Mouse (Mus musculus) spleen, postnatal 14 days (tissue): ENCODE measurements at regions not wholly inside any gene's neighbourhood (a gene's known extent, or its start where the extent isn't known, plus 50 kb on each side); places are given as distances from the start of the nearest gene placed in this dataset.
"Not testable (repeated sequence)": the region's sequence is repeated elsewhere in the genome, so short reads cannot be mapped to it uniquely, and the experiment has no call there.

ENCODE experiments used
- DNase-seq, 2 experiments: peaks; one replicate each; pipeline ENCODE4 v3.0.0; 2021 to 2022; ENCODE audit warnings: low spot score in 2 of 2

DNA sequence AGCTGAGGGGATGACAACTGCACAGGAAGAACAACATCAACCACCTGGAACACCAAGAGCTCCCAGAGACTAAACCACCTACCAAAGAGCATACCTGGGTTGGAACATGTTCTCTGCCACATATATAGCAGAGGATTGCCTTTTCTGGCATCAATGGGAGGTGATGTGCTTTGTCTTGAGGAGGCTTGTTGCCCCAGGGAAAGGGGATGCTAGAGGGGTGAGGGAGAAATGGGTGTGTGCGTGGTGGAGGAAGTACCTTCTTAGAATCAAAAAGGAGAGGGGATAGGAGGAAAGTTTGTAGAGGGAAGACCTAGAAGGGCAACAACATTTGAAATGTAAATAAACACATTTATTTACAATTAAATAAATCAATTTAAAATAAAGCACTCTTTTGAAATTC lies 358.5 kb upstream of the Pfkp start:
- DNase-seq: no peak

DNA sequence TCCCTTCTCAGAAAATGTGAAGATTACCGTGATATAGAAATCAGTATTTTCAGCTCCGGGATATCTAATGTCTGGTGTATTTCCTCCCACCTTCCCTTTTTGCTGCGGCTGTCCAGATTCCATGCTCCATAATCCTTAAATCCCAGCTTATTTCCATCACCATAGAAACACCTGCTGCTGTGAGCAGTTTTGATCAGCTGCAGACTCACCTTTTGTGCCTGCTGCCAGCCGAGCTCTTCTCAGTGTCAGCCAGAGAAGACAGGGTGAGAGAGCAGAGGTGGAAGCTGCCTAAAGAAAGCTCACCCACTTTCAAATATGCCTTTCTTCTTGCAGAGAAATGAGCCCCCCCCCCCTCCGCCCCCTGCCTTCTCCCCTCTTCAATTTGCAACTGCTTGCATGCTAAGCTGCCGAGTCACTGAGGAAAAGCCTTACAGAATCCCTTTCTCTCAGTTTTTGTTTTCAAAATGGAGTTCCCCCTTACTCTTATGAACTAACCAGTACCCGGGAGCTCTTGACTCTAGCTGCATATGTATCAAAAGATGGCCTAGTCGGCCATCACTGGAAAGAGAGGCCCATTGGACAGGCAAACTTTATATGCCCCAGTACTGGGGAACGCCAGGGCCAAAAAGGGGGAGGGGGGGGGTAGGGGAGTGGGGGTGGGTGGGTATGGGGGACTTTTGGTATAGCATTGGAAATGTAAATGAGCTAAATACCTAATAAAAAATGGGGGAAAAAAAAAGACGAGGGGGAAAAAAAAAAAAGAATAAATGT lies 350.1 kb upstream of the Pfkp start:
- DNase-seq: not testable (repeated sequence)

DNA sequence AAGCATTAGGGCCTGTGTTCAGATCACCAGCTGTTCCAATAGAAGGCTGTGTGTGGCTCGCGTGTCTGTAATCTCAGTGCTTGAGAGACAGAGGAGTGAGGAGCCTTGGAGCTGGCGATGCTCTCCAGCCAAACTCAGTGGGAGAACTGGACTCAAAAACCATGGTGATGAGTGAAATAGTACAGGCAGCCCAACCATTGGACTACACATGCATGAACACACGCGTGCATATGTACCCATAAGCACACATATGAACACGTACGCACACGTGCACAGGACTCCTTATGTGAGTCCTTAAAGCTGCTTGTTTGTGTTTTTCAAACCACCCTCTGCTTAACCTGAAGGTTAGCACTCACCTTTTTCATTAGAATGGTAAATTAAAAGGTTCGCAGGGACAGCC lies 349.5 kb upstream of the Pfkp start:
- no peak for DNase-seq

GRCm38 (mm10) chr13:6992323-6992994 lies 343.9 kb upstream of the Pfkp start:
- DNase-seq: no peak

GRCm38 (mm10) chr13:6991714-6992113 lies 343.1 kb upstream of the Pfkp start:
- no peak for DNase-seq

DNA sequence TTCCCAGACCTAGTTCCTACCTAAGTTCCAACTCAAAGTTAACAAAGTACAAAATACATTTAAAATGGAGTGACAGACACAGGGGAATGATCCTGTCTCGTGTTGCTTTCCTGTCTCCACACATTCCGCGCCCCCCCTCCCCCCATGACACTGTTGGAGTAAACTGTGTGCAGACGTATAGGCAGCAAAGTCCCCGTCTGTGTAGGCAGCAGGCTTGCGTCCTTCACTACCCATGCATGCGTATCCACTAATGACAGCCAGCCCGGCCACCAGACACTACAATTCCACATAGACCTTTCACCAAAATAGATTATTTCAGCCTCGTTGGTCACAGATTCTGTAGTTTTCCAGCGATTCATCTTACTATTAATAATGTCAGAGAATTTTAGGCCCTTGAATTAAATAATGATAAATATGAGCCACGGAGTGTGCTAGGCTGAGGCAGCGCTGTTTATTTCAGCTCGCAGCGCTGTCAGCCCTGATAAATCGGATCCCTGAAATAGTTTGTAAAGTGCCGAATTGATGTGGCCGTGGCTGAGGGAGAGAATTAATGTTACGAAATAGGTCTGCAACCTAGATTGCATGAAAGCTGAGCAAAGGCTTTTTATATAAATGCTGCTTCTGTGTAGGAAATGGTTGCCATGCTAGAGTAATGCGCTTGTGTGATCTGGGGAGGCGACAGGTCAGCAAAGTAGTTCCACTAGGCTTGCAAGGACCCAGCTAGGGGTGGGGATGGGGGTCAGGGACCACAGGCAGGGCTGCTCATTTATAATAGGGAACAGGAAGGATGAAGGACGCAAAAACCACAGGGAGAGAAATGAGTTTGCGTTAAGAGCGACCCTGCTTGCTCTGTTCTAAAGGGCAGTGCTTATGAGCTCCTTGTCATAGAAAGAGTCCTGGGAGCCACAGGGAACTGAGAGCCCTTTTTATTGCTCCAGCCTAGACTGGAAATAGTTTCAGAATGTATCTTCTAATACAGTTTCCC lies 336.7 kb upstream of the Pfkp start:
- DNase-seq: no peak

DNA sequence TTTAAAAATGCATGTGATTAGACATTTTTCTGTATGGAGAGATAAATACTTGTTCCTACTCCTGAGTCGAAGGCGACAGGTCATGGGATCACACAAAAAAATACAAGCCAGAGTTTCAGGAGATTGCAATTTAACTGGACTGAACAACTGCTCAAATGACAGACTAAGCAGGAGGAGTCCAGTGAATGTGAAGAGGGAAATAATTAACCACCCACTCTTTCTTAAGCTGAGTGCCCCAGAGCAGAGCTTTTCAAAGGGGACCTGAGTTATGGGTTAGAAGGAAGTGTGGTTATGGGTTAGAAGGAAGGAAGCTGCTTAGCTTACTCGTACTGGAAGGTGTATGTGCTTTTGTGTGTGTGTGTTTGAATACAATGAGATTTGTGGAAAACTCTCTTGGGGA lies 307.1 kb upstream of the Pfkp start:
- no peak for DNase-seq

DNA sequence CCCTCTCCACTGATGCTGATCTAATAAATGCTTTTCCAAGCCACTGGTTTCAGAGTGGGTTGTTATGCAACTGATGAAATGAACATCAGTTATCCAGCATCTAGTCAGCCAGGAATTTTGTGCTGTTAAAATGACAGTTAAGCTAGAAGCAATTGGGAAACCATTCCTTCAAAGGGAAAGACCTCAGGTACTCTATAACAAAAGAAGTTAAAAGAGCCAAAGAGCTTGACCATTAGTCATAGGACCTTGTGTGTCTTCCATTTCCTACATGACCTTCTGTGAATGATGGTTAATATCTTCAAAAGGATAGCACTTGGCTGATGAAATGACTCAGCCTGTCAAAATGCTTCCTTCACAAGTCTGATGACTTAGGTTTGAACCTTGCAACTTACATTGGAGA lies 275.6 kb upstream of the Pfkp start:
- DNase-seq: no peak

GRCm38 (mm10) chr13:6922357-6922721 lies 273.8 kb upstream of the Pfkp start:
- no peak for DNase-seq

GRCm38 (mm10) chr13:6921691-6922356 lies 273.2 kb upstream of the Pfkp start:
- DNase-seq: no peak

- DNase-seq: no peak
These were observed 257.4 kb upstream of the Pfkp start for GRCm38 (mm10) chr13:6906000-6906399.

DNA sequence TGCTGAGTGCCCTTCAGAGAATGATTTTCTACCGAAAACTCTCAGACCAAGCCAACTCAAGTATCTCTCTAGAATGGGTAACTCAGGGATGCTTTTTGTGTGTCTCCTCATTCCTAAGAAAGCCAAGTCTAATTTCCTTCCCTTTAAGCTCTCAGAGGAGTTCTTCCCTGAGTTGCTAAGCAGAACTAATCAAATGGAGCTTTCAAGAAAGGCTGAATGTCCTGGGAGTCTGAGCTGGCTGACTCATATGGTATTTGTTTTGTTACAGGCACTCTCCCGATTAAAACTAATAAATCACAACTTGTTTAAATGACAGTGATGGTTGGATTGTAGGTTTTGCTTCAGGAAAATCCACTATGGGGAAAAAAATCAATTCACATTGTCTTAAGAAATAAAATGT lies 253.1 kb upstream of the Pfkp start:
- no peak for DNase-seq

- DNase-seq: no peak
These were observed 249.1 kb upstream of the Pfkp start for GRCm38 (mm10) chr13:6897666-6898065.

DNA sequence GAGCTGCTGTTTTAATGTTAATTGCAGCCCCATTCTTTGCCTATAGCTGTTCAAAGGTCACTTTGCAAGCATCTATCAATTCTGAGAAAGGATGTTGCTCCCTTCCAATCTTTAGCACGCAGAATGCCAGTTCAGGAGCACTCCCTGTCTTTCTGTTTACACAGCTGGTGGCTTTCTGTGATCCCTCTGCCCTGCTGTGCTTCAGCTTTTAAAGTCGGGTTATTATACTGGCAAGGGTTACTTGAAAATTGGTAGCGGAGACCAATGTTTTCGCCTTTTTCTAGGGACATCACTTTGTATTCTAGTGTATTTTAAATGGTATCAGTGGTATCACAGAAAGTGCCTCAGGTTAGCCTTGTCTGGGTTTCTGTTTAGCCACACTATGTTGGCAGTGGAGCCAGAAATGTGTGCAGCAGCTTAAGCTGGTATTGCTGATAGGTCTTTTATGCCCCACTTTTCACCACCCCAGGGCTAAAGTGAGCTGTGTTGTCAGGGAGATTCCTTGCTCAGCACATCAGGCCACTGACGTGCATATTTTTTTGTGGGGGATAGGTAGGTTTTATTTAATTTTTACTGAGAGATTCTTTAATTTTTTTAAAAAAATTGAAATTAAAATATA lies 243.0 kb upstream of the Pfkp start:
- no peak for DNase-seq

DNA sequence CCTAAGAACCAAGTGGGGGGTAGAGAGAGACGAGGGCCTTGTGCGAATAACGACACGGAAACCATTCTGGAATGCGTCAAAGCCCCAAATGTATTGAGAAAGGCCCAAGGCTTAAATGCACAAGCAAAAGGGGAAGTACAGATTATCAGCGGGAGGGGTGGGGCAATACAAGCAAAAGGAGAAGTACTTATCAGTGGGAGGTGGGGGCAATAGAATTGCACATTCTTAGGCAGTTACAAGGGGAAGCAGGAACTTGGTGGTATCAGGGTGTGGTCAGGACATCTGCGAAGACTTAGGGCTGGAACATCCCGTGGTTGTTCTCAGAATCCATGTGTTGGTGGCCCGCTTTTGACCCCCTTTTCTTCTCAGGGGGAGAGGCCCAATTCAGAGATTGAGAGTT lies 240.9 kb upstream of the Pfkp start:
- peak in 1 of 2 experiments; percentile 6 for DNase-seq

DNA sequence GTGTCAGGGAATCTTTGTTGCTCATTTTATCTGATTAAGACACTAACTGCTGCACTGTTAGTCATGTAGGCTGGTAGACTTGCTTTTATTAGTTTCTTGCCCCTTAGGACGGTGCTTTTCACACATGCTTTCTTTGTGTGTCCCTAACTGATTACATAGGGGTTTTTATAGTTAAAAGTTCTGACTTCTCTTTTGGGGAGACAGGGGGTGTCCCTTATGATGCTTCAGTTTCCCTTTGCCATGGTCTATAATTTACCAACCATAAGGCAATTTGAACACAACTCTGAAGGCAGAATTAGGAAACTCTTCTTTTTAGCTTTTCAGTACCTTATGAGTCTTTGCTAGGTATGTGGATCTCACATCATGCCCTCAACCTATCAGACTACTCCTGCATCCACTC lies 239.8 kb upstream of the Pfkp start:
- no peak for DNase-seq

DNA sequence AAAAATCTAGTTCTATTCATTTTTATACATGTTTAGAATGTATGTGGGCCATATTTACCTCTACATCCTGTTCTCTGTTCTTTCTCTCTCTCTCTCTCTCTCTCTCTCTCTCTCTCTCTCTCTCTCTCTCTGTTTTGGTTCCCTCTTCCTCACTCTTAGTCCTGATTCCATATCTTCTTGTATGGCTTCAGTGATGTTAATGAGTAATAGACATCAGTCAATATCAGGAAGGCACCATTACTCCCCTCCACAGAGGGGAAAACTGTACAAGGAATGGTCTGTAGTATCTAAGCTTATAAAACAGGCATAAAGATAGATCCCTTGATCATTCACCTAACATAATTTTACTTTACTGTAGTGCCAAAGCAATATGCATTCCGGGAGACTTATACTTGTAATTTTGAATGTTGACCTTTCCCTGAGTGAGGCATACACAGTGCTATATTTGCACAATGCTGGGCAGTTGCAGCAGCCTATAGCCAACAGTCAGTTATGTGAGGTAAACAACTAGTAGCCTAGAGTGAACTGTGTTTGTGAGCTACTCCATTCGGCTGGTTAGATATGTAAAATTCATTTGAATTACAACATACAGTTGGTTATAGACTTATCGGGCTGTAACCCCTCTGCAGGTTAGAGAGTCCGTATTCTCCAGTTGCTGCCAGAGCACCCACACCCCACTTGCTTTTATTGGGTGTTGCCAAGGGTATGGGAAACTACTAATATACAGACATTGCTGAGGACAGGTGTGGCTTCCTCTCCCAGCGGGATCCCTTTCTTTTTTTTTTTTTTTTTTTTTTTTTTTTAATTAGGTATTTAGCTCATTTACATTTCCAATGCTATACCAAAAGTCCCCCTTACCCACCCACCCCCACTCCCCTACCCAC lies 228.7 kb upstream of the Pfkp start:
- no peak for DNase-seq

DNA sequence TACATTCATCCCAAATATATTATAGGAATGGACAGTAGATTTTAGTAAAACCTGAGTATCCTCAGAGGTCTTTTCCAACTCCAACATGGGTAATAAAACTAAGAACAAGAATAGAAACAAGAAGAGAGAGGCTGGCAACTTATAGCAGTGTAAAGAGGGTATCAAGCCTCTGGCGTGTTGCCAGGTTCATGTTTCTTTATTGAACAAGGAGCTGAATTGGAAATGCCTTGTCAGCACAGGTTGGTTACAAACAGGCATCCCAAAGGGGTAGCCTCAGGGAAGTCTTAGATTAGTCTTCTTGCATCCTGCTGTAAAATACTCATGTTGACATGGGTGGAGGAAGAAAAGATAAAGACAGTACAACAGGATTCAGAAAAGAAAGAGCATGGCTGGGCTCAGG lies 213.6 kb upstream of the Pfkp start:
- no peak for DNase-seq

DNA sequence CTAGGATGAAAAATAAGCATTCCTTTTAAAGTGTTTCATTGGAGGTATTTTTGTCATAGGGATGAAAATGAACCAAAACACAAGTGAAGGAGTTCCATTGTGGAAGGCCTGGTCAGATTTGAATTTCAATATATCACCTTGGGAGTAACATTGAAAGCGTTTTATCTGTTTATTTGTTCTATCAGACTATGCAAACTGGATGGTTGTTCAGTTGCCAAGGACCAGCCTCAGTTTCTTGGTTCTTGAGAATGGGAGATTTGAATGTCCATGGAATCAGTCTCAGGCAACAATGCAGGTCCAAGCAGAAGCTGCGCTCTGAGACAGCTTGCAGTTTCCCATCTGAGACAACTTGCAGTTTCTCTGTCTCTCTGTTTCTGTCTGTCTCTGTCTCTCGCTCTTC lies 211.0 kb upstream of the Pfkp start:
- DNase-seq: no peak
